Mouse (Mus musculus) kidney, embryonic 15.5 days (tissue): ENCODE measurements at regions not wholly inside any gene's neighbourhood (a gene's known extent, or its start where the extent isn't known, plus 50 kb on each side); places are given as distances from the start of the nearest gene placed in this dataset.

Source experiments
- ATAC-seq: fragments of 200-750 bp; cut with Nextera tagmentation; replicated peaks from 2 replicates; pipeline ENCODE4 v1.8.0; 2017; ENCODE audit warnings: moderate TSS enrichment; ENCODE audit not compliant: low FRiP score
- H3K27ac ChIP-seq: fragments of 300-500 bp; sonication (generic); 2 replicates; pipeline ENCODE4 v1.5.1; 2015; ENCODE audit warnings: mild to moderate bottlenecking, inconsistent platforms
- H3K27me3 ChIP-seq: fragments of 300-500 bp; sonication (generic); 2 replicates; pipeline ENCODE4 v1.6.1; 2015; ENCODE audit warnings: inconsistent platforms
- H3K36me3 ChIP-seq: fragments of 300-500 bp; sonication (generic); 2 replicates; pipeline ENCODE4 v1.6.1; 2015; ENCODE audit warnings: inconsistent platforms
- H3K4me1 ChIP-seq: fragments of 300-500 bp; sonication (generic); 2 replicates; pipeline ENCODE4 v1.6.1; 2015; ENCODE audit warnings: inconsistent platforms
- H3K4me2 ChIP-seq: fragments of 300-500 bp; sonication (generic); 2 replicates; pipeline ENCODE4 v1.6.1; 2015; ENCODE audit warnings: moderate library complexity, mild to moderate bottlenecking, inconsistent platforms
- H3K4me3 ChIP-seq: fragments of 300-500 bp; sonication (generic); replicated peaks from 2 replicates; pipeline ENCODE4 v1.5.1; 2015; ENCODE audit warnings: mild to moderate bottlenecking, inconsistent platforms
- H3K9ac ChIP-seq: fragments of 300-500 bp; sonication (generic); 2 replicates; pipeline ENCODE4 v1.6.1; 2015; ENCODE audit warnings: mild to moderate bottlenecking, inconsistent platforms
- H3K9me3 ChIP-seq: fragments of 300-500 bp; sonication (generic); replicated peaks from 2 replicates; pipeline ENCODE4 v1.6.1; 2016; ENCODE audit warnings: inconsistent platforms
- WGBS: fragments of 180-500 bp; shearing (Covaris S2); methylation state at CpG from one replicate; pipeline ENCODE4 v1.1.7; 2015; ENCODE audit warnings: mixed read lengths; 5-methylcytosine and 5-hydroxymethylcytosine counted together

- 76% methylated on average over 4 of the region's 4 CpGs for WGBS
- H3K27ac ChIP-seq: no peak overlapping the region
These were observed 1470.1 kb upstream of the Slc10a2 start for GRCm38 (mm10) chr8:6575241-6575640.

GRCm38 (mm10) chr8:6573492-6573891 lies 1468.3 kb upstream of the Slc10a2 start:
- Histone ChIP-seq H3K4me3 (no peak overlapping the region), H3K36me3 (no peaks in the 10 kb centered on the region), H3K4me1 (no peaks in the 10 kb centered on the region), H3K27me3 (no peaks in the 10 kb centered on the region; the same call in 1 of the 2 replicates), H3K27ac (no peak overlapping the region), H3K9me3 (no peaks in the 10 kb centered on the region), H3K4me2 (no peak overlapping the region), H3K9ac (no peak overlapping the region)
- no peak for ATAC-seq
- WGBS: 83% methylated on average over 3 of the region's 3 CpGs

More at GRCm38 (mm10) chr8:6575241-6575640, 1470.1 kb upstream of the Slc10a2 start:
- Histone ChIP-seq H3K9ac (no peak overlapping the region), H3K4me3 (no peak overlapping the region), H3K27me3 (no peaks in the 10 kb centered on the region; the same call in 1 of the 2 replicates), H3K36me3 (no peaks in the 10 kb centered on the region), H3K4me2 (no peak overlapping the region), H3K9me3 (no peaks in the 10 kb centered on the region), H3K4me1 (no peaks in the 10 kb centered on the region)
- no peak for ATAC-seq

- peak; percentile 66 for ATAC-seq
- Histone ChIP-seq H3K9ac (no peak overlapping the region), H3K4me2 (peak overlapping the region; percentile 12; the same call in 1 of the 2 replicates), H3K4me3 (no peak overlapping the region), H3K27me3 (no peaks in the 10 kb centered on the region; the same call in 1 of the 2 replicates), H3K9me3 (no peaks in the 10 kb centered on the region), H3K4me1 (no peaks in the 10 kb centered on the region), H3K36me3 (no peaks in the 10 kb centered on the region), H3K27ac (no peak overlapping the region)
- WGBS: 28% methylated on average over 9 of the region's 9 CpGs
These were observed 1467.0 kb upstream of the Slc10a2 start for GRCm38 (mm10) chr8:6572066-6572665.

GRCm38 (mm10) chr8:6550965-6551364 lies 1445.8 kb upstream of the Slc10a2 start:
- H3K27me3 ChIP-seq: no peaks in the 10 kb centered on the region
- no peak overlapping the region for H3K27ac ChIP-seq
- H3K9me3 ChIP-seq: no peaks in the 10 kb centered on the region
- H3K9ac ChIP-seq: no peak overlapping the region
- H3K4me2 ChIP-seq: no peak overlapping the region
- no peak overlapping the region for H3K4me3 ChIP-seq
- no peaks in the 10 kb centered on the region for H3K4me1 ChIP-seq
- no peak for ATAC-seq
- no peaks in the 10 kb centered on the region for H3K36me3 ChIP-seq

GRCm38 (mm10) chr8:6527171-6527570 lies 1422.0 kb upstream of the Slc10a2 start:
- Histone ChIP-seq H3K4me2 (no peak overlapping the region), H3K9ac (no peak overlapping the region), H3K36me3 (no peaks in the 10 kb centered on the region), H3K27me3 (no peaks in the 10 kb centered on the region), H3K4me3 (no peak overlapping the region), H3K9me3 (no peaks in the 10 kb centered on the region), H3K4me1 (no peaks in the 10 kb centered on the region), H3K27ac (no peak overlapping the region)
- no peak for ATAC-seq
- WGBS: 57% methylated on average over 5 of the region's 5 CpGs

GRCm38 (mm10) chr8:6515882-6516682 lies 1410.9 kb upstream of the Slc10a2 start:
- no peak overlapping the region for H3K4me2 ChIP-seq
- no peaks in the 10 kb centered on the region for H3K9me3 ChIP-seq
- H3K36me3 ChIP-seq: no peaks in the 10 kb centered on the region
- H3K4me1 ChIP-seq: no peaks in the 10 kb centered on the region
- peak overlapping the region; percentile 22; the same call in 1 of the 2 replicates for H3K27ac ChIP-seq
- no peak overlapping the region for H3K9ac ChIP-seq
- H3K4me3 ChIP-seq: no peak overlapping the region
- no peaks in the 10 kb centered on the region for H3K27me3 ChIP-seq
- ATAC-seq: peak; percentile 87

- Histone ChIP-seq H3K27me3 (no peaks in the 10 kb centered on the region), H3K4me1 (no peaks in the 10 kb centered on the region), H3K9me3 (no peaks in the 10 kb centered on the region), H3K9ac (no peak overlapping the region), H3K36me3 (no peaks in the 10 kb centered on the region), H3K4me3 (no peak overlapping the region), H3K4me2 (no peak overlapping the region), H3K27ac (no peak overlapping the region)
- WGBS: 43% methylated on average over 1 of the region's 1 CpGs
- ATAC-seq: no peak
These were observed 1387.3 kb upstream of the Slc10a2 start for GRCm38 (mm10) chr8:6492453-6492852.

GRCm38 (mm10) chr8:6481966-6482365 lies 1376.8 kb upstream of the Slc10a2 start:
- WGBS: 79% methylated on average over 1 of the region's 1 CpGs
- Histone ChIP-seq H3K9me3 (no peaks in the 10 kb centered on the region), H3K4me1 (no peaks in the 10 kb centered on the region), H3K27ac (no peak overlapping the region), H3K9ac (no peak overlapping the region), H3K36me3 (no peaks in the 10 kb centered on the region), H3K4me3 (no peak overlapping the region), H3K27me3 (no peaks in the 10 kb centered on the region), H3K4me2 (no peak overlapping the region)
- no peak for ATAC-seq

GRCm38 (mm10) chr8:6471089-6471488 lies 1365.9 kb upstream of the Slc10a2 start:
- Histone ChIP-seq H3K4me1 (no peaks in the 10 kb centered on the region), H3K27me3 (no peaks in the 10 kb centered on the region), H3K36me3 (no peaks in the 10 kb centered on the region), H3K9ac (no peak overlapping the region), H3K27ac (no peak overlapping the region), H3K4me3 (no peak overlapping the region), H3K9me3 (no peaks in the 10 kb centered on the region), H3K4me2 (no peak overlapping the region)
- WGBS: 81% methylated on average over 3 of the region's 3 CpGs
- ATAC-seq: no peak

GRCm38 (mm10) chr8:6456553-6457180 lies 1351.5 kb upstream of the Slc10a2 start:
- Histone ChIP-seq H3K36me3 (no peaks in the 10 kb centered on the region), H3K9ac (no peak overlapping the region), H3K4me2 (no peak overlapping the region), H3K9me3 (no peaks in the 10 kb centered on the region), H3K27ac (no peak overlapping the region), H3K27me3 (no peaks in the 10 kb centered on the region), H3K4me3 (no peak overlapping the region), H3K4me1 (no peaks in the 10 kb centered on the region)
- ATAC-seq: no peak
- WGBS: 38% methylated on average over 3 of the region's 3 CpGs

GRCm38 (mm10) chr8:6448301-6448700 lies 1343.2 kb upstream of the Slc10a2 start:
- Histone ChIP-seq H3K9ac (no peak overlapping the region), H3K27me3 (no peaks in the 10 kb centered on the region), H3K4me1 (no peaks in the 10 kb centered on the region), H3K9me3 (no peaks in the 10 kb centered on the region), H3K36me3 (no peaks in the 10 kb centered on the region), H3K4me2 (no peak overlapping the region), H3K4me3 (no peak overlapping the region), H3K27ac (no peak overlapping the region)
- ATAC-seq: no peak
- 74% methylated on average over 6 of the region's 6 CpGs for WGBS

- Histone ChIP-seq H3K4me1 (no peaks in the 10 kb centered on the region), H3K4me2 (no peak overlapping the region)
- WGBS: 70% methylated on average over 4 of the region's 4 CpGs
These were observed 1333.9 kb upstream of the Slc10a2 start for GRCm38 (mm10) chr8:6439069-6439468.

More at GRCm38 (mm10) chr8:6439069-6439468, 1333.9 kb upstream of the Slc10a2 start:
- H3K36me3 ChIP-seq: no peaks in the 10 kb centered on the region
- H3K27ac ChIP-seq: no peak overlapping the region
- no peak overlapping the region for H3K9ac ChIP-seq
- no peaks in the 10 kb centered on the region for H3K9me3 ChIP-seq
- ATAC-seq: no peak
- no peaks in the 10 kb centered on the region for H3K27me3 ChIP-seq
- H3K4me3 ChIP-seq: no peak overlapping the region
